Mouse (Mus musculus): ENCODE data around the gene Galnt16. TPM values are rescaled to one million over a fixed set of nuclear protein-coding genes. Genes with fewer than 3 reads are reported as not detected.

The Galnt16 gene
- 100 to 1,000 TPM; 152 to 160 TPM for total RNA-seq (2021)

DNA sequence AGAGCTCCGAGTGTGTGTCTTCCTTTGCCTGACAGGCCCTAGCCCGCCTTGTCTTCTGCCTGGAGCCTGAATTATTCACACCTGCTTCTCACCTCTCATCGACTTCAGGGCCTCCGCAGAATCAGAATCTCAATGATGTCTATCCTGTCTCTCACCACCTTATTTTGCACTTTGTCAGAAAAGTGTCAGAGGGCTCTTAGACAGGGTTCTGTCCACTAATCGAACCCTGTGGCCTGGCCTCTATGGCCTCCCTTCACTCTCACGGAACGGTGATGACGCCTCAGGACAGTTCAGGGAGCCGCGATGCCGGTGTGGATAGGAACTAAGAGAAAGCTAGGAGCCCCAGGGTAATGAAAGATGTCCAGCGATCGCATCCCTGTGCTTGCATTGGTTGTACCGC lies at the start of gene Galnt16:
Galnt16 (plus strand) TSS at position 301 of the 400 bp plus-strand sequence.
- no peak for DNase-seq (ENCODE audit: extremely low spot score in 1 of 2, low spot score in 1 of 2)

DNA sequence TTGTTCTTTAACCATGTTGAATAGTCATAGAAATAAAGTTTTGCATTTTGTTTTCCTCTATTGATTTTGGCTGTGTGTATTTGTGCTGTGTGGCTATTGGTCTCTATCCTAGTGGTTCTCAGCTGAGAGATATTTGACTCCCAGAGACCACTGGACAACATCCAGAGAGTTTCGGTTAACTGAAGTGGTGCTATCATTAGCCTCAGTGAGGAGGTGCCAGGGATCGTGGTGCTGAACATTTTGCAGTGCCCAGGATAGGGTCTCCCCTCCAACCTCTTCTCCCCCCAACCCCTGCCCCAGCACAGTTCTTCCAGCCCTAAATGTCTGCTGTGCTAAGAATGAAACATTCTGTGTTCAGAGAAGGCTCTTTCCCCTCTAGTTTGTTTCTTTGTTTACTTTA lies 47.9 kb upstream of the Galnt16 start:
- DNase-seq (ENCODE audit: extremely low spot score in 1 of 2, low spot score in 1 of 2), result no peak

DNA sequence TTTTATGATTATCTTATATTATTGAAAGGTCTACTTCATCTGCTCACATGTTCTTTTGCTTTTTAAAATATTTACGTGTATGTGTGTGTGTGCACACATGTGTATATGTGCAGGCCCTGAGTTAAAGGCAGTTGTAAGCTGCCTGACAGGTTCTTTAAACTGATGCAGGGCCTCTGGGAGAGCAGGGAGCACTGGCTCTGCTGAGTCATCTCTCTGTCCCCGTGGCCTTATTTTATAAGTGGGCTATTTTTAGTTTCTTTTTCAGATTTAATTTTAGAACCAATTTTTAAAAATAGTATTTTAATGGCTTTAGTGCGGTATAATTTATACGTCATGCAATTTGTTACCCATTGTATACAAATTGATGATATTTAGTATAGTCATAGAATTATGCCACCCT lies 46.2 kb upstream of the Galnt16 start:
- DNase-seq (ENCODE audit: extremely low spot score in 1 of 2, low spot score in 1 of 2), result no peak

DNA sequence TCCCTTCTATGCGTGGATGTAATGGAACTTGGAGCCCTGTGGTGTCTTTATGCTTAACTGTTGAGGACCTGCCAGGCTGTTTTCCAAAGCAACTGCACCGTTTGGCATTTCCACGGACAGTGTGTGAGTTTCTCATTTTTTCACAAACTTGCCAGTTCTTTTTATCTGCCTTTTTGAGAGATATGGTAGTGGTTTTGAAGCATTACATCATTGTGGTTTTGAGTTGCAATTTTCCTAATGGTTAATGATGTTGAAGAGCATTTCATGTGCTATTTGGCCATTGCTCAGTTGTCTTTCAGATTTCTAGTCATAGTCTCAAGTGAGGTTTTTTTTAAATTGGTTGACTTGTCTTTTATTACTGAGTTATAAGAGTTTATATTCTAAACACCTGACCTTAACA lies 44.3 kb upstream of the Galnt16 start:
- DNase-seq (ENCODE audit: extremely low spot score in 1 of 2, low spot score in 1 of 2), result no peak

DNA sequence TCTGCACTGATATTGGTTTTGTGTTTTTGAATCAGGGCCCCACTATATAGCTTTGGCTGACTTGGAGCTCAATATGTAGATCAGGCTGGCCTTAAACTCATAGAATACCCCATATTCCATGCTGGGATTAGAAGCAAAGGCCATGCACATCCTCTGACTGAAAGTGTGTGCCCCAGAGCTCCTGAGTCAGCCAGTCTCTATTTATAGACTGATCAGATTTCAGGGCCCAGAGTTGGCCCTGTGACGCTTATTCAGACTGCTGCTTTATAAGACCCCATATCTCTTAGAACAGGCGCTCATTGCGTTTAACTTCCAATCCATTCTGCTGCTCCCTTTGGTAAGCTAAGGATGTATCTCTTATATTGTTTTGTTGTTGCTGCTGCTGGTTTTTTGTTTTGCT lies 38.1 kb upstream of the Galnt16 start:
- DNase-seq (ENCODE audit: extremely low spot score in 1 of 2, low spot score in 1 of 2), result no peak

DNA sequence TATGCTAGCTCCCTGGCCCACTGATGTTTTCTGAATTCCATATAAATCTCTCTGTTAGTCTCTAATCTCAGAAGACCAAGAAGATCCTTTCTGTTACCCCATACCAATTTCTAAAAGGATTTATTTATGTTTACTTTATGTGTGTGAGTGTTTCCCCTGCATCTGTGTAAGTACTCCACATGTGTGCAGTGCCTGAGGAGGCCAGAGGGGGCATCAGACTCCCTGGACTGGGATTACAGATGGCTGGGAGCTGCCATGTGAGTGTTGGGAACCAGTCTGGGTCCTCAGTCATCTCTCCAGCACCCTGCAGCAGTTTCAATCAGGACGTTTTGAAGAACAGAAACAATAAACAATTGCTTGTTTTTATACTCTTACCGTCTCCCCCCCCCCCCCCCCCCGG lies 34.7 kb upstream of the Galnt16 start:
- DNase-seq (ENCODE audit: extremely low spot score in 1 of 2, low spot score in 1 of 2), result no peak

DNA sequence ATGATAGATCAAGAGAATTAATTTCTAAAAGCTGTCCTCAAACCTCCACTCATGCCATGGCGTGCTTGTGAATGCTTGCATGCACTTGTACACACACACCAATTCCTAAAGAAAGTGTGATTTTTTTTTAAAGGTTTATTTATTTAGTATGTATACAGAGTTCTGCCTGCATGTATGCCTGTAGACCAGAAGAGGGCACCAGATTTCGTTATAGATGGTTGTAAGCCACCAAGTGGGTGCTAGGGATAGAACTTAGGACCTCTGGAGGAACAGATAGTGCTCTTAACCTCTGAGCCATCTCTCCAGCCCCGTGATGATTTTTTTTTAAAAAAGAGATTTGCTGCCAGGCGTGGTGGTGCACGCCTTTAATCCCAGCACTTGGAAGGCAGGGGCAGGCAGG lies 24.8 kb upstream of the Galnt16 start:
- no peak for DNase-seq (ENCODE audit: extremely low spot score in 1 of 2, low spot score in 1 of 2)

DNA sequence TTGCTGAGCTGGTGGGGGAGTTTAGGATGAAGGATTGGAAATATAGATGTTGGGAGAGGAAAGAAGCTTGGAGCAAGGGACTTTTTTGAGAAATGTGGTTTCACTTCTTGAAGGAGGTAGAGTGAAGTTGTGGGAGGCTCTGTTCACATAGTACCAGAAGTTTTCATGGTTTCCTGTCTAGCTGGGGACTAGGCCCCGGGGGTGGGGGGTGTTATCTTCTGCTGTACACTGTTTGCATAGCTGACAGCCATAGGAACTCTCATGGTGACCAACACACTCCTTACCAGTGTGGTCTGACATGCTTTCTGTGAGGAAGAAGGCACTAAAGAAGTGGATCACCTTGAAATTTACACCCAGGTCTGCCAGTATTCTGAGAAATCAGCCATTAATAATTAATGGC lies 22.4 kb upstream of the Galnt16 start:
- no peak for DNase-seq (ENCODE audit: extremely low spot score in 1 of 2, low spot score in 1 of 2)

DNA sequence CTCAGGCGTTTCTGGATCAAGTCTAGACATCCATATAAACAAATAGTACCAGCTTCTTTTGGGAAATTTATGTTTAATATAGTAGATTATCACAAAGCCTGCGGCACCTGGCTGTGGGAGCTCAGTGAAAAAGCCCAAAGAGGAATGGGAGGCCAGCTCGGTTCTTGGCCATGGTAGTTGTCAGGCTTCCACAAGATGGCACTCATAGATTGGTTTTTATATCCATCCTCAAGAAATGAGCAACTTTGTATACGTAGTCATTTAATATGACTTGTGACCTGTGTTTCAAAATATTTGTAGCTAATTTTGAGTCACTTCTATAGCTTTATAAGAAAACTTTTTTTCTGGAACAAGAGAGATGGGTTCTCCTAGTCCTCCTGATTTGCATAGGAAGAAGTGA lies 19.7 kb upstream of the Galnt16 start:
- no peak for DNase-seq (ENCODE audit: extremely low spot score in 1 of 2, low spot score in 1 of 2)

DNA sequence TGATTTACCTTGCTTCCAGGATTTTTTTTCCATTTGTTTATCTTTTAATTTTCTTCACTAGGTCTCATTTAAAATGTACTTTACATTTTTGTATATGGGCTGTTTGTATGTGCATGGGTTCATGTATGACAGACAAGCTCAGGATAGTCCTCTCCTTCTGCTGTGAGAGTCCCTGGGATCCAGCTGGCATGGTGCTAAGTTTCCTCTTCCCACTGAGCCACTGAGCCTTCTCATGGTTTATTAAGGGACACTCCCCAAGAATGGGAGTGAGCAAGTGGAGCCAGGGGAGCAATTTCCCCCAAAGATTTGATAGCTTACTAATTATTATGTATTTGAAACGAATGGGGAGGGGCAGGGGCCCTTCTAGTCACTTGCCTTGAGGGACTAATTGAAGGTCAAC lies 17.6 kb upstream of the Galnt16 start:
- no peak for DNase-seq (ENCODE audit: extremely low spot score in 1 of 2, low spot score in 1 of 2)

DNA sequence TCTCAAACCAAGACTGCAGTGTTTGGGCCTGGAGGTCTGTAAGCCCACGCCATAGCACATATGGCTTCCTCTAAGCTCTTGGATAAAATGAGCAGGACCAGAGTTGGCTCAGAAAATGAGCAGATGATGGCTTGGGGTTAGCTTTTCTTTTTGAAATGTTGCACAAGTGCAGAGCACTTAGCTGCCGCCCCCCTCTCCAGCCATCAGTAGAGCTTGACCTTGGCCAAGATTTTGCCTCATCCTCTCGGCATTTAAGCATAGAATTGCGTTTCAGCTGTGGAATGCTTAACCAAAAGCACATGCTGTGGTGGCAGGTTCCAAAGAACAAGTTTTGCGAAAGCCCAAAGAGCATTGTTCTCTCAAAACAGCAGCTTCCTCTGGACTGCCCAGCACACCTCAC lies 13.4 kb upstream of the Galnt16 start:
- DNase-seq (ENCODE audit: extremely low spot score in 1 of 2, low spot score in 1 of 2), result no peak

DNA sequence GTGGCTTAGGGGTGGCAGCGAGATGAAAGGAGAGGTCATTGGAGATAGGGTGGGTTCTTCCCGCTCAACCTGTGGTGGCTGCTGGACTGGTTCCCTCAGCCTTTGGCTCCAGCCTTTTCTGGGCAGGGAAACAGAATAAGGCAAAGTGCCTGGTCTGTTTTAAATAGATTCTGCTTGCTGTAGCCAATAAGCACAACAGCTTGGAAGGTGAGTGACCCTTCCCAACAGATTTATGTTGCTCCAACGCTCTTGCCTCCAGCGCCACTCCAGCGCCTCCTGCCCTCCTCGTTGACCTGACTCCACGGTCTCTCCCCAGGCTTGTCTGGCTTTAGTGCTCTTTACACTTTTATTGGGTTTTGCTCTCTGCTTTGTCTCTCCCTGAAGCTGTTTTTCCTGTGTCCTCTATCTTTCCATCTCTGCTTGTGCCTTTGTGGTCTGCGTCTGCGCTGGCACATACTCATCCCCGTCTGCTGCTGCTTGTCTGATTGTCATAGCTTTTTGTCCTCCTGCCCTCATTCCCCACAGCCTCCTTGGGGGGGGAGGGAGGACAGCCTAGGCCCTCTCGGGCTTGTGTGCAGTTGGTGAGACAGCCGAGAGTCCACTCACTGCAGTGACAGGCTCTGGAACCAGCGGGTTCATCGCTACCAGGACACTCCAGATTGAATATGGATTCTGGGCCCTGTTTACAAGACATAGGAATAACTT lies 10.9 kb upstream of the Galnt16 start:
- DNase-seq (ENCODE audit: extremely low spot score in 1 of 2, low spot score in 1 of 2), result no peak

DNA sequence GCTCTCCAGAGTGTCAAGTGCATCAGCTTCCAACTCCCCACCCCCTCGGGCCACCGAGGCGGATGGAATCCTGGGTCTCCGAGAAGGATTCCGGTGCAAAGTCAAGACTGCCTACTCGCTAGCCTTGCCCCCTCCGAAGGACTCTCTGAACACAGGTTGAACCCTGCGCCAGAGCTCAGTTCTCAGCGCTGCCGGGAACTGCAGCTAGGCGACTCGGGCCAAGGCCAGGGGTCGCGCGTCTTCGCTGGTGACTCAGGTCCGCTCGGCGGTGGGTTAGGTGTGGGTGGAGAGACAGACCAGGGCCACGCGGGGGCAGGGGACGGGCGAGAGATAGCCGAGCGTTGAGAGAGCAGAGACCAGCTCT lies 298 bp downstream of the Galnt16 start:
- DNase-seq (ENCODE audit: extremely low spot score in 1 of 2, low spot score in 1 of 2), result peak; percentile 25 to 37

DNA sequence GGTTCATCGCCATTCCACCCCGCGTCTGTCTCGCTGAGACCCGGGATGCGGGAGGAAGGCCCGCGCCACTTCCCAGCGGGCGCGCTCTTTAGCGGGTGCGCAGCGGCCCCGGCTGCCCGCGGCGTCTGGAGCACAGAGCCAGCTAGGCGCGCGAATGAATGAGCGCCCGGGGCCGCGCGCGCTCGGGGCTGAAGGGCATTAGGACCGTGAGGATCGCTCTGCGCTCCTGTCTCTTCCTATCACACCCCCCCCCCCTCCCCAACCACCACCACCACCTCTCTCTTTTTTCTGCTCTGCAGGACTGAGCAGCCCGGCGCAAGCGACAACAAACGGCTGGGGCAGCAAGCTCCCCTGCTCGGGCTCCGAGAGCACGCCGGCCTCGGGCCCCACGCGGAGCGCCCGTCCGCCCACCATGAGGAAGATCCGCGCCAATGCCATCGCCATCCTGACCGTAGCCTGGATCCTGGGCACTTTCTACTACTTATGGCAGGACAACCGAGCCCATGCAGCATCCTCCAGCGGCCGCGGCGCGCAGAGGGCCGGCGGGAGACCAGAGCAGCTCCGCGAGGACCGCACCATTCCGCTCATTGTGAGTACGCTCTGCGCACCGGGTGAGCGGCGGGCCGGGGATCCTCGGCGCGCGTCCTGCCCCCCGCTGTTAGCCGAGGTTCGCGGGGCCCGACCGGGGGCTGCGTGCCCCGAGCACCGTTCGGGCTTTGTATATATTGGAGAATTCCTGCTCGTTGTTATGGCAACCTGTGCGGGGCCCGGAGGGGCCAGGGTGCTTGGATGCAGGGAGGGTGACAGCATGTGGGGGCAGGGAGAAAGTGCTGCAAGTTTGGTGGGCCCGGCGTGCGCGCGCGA lies 912 bp downstream of the Galnt16 start:
- peak; percentile 53 to 55 for DNase-seq (ENCODE audit: extremely low spot score in 1 of 2, low spot score in 1 of 2)

DNA sequence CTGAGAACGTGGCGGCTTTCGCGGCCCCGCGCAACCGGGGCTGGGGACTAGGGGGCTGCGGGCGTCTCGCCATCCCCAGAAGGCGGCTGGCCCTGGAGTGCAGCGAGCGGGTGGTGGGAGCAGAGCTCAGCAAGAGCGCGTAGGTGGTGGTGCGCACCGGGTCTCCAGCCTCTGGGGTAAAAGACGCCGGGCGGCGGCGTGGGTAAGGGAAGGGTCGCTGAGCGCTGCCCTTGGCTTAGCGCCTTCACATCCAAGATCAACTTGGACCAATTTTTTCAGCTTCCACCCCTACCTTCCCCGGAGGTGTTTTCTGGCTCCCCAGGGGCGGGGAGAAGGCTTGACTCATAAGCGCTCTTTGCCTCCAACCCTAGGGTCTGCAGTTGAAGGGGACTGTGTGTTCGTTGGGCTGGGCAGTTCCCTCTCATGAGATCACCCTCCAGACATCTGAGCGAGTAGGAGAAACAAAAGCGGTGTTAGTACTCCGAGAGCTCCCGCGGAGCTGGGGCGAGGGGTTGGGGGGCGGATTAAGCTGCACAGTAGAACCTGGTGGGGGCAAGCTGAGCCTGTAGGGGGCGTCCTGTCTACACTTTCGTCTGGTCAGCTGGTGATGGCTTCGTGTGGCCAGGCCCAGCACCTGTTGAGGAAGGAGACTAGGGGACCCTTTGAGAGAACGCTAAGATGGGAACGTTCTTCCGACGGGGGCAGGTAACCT lies 1.7 kb downstream of the Galnt16 start:
- DNase-seq (ENCODE audit: extremely low spot score in 1 of 2, low spot score in 1 of 2), result peak; percentile 73 to 86

DNA sequence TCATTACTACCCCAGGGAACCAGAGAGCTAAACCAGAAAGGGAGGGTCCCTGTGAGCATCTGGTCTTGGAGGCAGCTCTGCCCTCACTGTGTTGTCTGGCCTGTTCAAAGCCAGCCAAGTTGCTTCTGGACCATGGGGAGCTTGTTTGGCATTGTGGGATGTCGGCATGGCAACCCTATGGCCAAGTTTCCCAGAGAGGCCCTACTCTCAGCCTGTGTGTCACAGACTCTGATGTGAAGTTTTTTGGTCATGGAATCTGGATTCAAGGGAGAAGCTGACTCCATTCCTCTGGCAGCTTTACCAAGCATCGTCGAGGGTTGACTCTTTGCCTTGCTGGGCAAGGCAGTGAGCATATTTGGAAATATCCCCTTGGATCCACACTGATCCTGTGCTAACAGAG lies 3.9 kb downstream of the Galnt16 start:
- no peak for DNase-seq (ENCODE audit: extremely low spot score in 1 of 2, low spot score in 1 of 2)

DNA sequence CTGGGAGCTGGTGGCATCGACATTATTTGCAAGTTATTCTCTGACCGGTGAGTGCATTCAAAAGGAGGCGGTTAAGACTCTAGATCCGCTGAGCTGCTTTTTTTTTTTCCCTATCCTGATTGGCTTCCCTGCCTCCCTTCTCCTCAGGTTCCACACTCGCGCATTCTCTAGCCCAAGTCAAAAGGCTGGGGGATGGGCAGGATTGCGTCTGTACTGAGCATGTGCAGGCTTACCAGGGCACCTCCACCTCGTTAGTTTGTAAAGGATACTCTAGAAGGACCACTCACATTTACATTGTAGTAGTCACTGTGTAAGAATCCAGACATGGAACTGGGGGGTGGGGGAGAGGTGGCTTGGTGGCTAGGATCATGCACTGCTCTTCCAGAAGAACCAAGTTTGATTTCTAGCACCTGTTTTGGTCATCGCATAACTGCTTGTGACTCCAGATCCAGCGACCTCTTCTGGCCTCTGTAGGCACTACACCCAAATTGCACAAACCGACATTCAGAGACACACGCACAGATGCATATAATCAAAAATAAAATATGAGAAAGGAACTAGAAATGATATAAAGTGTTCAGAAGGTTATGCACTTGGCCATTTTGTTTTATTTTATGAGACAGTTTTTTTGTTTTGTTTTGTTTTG lies 6.3 kb downstream of the Galnt16 start:
- no peak for DNase-seq (ENCODE audit: extremely low spot score in 1 of 2, low spot score in 1 of 2)

DNA sequence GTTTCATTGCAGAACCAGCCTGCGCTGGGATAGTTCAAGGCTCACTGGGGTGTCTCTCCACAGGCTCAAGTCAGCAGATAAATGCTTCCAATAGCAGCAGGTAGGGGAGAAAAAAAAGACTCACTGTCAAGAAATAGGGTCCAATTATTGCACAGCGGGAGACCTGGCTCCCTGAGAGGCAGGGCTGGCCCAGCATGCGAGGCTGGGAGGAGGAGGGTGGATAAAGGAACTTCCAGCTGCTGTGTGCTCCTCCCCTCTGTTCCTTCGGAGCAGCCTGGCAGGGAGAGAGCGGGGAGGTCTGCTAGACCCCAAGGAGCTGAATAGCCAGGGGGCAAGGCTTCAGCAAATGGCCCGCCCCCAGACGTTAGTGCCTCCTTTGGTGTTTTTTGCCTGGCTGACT lies 7.4 kb downstream of the Galnt16 start:
- DNase-seq (ENCODE audit: extremely low spot score in 1 of 2, low spot score in 1 of 2), result no peak

DNA sequence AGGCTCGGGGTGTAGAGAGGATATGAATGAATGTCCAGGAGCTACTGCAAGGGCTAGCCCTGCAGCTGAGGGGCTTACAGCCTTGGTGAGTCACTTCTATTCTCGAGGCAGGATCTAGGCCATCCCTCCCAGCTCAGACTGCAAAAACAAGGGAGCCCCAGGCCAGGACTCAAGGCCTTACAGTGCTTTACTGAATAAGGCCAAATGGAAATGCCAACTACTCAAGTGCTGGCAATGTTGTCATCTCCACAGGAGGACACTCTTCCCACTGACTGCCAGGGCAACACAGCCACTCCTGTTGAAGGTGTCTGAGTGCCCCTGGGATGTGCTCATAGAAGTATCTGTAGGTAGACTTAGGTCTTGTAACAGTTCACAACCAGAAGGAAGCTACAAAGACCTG lies 8.4 kb downstream of the Galnt16 start:
- no peak for DNase-seq (ENCODE audit: extremely low spot score in 1 of 2, low spot score in 1 of 2)

DNA sequence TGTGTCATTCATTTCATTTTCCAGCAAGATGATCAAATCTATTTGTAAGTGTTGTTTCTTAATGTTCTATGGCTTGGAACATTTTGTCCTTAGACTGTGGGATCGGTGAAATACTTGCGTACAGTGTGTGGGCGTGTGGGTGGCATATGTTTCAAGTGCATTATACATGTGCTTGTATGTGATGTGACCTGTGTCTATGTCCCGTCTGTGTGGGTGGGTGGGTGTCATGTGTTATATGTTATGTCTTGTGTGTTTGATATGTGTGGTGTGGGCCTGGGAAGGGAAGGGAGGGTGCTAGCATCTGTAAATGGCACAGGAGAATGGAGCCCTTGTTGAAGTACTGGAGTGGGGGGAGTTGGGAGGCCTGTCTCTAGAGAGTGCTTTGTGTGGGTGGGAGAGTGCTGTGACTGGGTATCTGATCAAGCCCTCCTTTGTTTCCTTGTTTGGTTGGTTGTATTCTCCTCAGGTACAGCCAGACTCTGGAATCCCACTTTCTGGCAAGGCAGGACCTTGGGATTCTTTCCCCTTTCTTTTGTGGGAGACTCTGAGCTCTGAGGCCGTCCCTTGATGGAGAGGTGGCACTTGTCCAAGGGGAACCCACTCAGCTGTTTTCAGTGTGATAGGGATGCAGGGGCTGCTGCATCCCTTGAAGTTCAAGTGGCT lies 9.8 kb downstream of the Galnt16 start:
- DNase-seq (ENCODE audit: extremely low spot score in 1 of 2, low spot score in 1 of 2), result peak in 1 of 2 experiments; percentile 32
